ENCODE assay signal across 9 mouse cellular contexts in the genomic region with DNA sequence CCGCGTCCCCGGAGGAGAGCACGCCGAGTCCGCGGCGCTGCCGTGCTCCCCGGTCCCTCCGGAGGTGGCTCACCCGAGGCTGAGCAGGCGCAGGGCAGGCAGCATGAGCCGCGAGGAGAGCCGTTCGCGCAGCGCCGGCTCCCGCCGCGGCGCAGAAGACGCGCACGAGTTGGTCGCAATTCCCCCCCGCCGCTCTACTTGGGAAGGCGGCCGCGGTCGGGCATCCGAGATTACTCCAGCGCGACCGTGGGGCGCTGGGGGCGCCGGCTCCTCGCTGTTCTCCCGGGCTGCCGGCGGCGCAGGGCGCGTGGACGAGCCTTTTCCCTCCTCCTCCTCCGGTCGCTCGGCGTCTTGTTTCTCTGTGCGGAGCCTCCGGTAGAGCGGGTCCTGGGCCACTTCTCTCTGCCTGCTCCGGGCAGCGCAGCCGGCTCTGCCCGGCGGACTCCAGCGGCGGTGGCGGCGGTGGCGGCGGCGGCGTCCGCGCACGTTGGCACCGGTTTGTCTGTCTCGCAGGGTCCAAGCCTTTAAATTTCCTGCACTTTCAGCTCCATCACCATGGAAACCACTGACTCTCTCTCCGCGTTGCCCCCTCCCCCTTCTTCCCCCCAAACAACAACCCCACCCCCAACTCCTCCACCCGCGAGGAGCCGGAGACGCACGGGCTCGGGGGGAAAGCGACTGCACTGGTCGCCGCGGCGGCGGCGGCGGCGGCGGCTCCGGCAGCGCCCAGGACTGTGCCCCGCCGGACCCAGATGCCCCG. TPM values are rescaled to one million over a fixed set of nuclear protein-coding genes. Genes with fewer than 3 reads are reported as not detected.
DNase-seq lines count a peak whose midpoint lies in the region; ATAC-seq lines count a peak whose summit lies in the region.
"Had no signal": no experiment of that assay in that cellular context is flagged by ENCODE, and none has a peak within 500 bp of the region (broad histone marks: within the 10 kb centered on the region; RNA-seq: fewer than 3 reads in every experiment).

TSS of gene Nog (minus strand) at position 277 of the 760 bp plus-strand sequence.

- peak; percentile 90 for DNase-seq in heart, adult 11 months
- no peak for DNase-seq in heart, adult 8-10 months (ENCODE audit: low spot score)
- DNase-seq in embryo, embryonic 10 days (ENCODE audit: low spot score), result peak; percentile 75
- peak; percentile 39 to 51 for DNase-seq in gastrocnemius, postnatal 4 days (ENCODE audit: low spot score in 2 of 2)
- DNase-seq in urinary bladder, postnatal 14 days (ENCODE audit: low spot score), result peak; percentile 39

- peak within 1 kb of the TSS; percentile 58 for H3K9ac ChIP-seq in kidney, embryonic 15.5 days
- H3K9ac ChIP-seq in limb, embryonic 13.5 days, result peak within 1 kb of the TSS; percentile 82
- H3K9ac ChIP-seq in neural tube, embryonic 13.5 days, result peak within 1 kb of the TSS; percentile 81

- H3K27me3 ChIP-seq in kidney, embryonic 15.5 days, result peaks cover 49% of the 10 kb centered on the region
- peaks cover 45% of the 10 kb centered on the region for H3K27me3 ChIP-seq in limb, embryonic 13.5 days
- H3K27me3 ChIP-seq in neural tube, embryonic 13.5 days, result peaks cover 23% of the 10 kb centered on the region; the same call in 1 of the 2 replicates

- whole genome bisulfite sequencing in kidney, embryonic 15.5 days, result under 1% methylated on average over 78 of the region's 97 CpGs
- under 1% methylated on average over 87 of the region's 97 CpGs for WGBS in limb, embryonic 13.5 days
- under 1% methylated on average over 92 of the region's 97 CpGs for WGBS in neural tube, embryonic 13.5 days

- peak within 1 kb of the TSS; percentile 97 for H3K4me2 ChIP-seq in kidney, embryonic 15.5 days
- peak within 1 kb of the TSS; percentile 90 for H3K4me2 ChIP-seq in limb, embryonic 13.5 days (replicated peaks)
- H3K4me2 ChIP-seq in neural tube, embryonic 13.5 days, result peak within 1 kb of the TSS; percentile 96

- peak within 1 kb of the TSS; percentile 65 for H3K4me3 ChIP-seq in kidney, embryonic 15.5 days (replicated peaks)
- peak within 1 kb of the TSS; percentile 71 for H3K4me3 ChIP-seq in limb, embryonic 13.5 days
- peak within 1 kb of the TSS; percentile 69 for H3K4me3 ChIP-seq in neural tube, embryonic 13.5 days

- H3K36me3 ChIP-seq in kidney, embryonic 15.5 days, result no peaks in the 10 kb centered on the region
- no peaks in the 10 kb centered on the region for H3K36me3 ChIP-seq in limb, embryonic 13.5 days
- no peaks in the 10 kb centered on the region for H3K36me3 ChIP-seq in neural tube, embryonic 13.5 days

- peak; percentile 41; the same call in 1 of the 2 replicates for ATAC-seq in kidney, embryonic 15.5 days (replicated peaks; ENCODE audit: low FRiP score)
- ATAC-seq in limb, embryonic 13.5 days (ENCODE audit: low FRiP score, low read depth), result peak; percentile 49
- peak; percentile 54 for ATAC-seq in neural tube, embryonic 13.5 days (ENCODE audit: low read depth)

- H3K9me3 ChIP-seq in kidney, embryonic 15.5 days (replicated peaks), result peaks cover 4% of the 10 kb centered on the region; the same call in 1 of the 2 replicates
- no peaks in the 10 kb centered on the region for H3K9me3 ChIP-seq in limb, embryonic 13.5 days
- no peaks in the 10 kb centered on the region for H3K9me3 ChIP-seq in neural tube, embryonic 13.5 days

- peak within 1 kb of the TSS; percentile 79 for H3K27ac ChIP-seq in kidney, embryonic 15.5 days
- peak within 1 kb of the TSS; percentile 90 for H3K27ac ChIP-seq in limb, embryonic 13.5 days
- H3K27ac ChIP-seq in neural tube, embryonic 13.5 days (replicated peaks), result peak within 1 kb of the TSS; percentile 88

- H3K4me1 ChIP-seq in kidney, embryonic 15.5 days, result peaks cover 42% of the 10 kb centered on the region
- peaks cover 27% of the 10 kb centered on the region for H3K4me1 ChIP-seq in limb, embryonic 13.5 days
- peaks cover 36% of the 10 kb centered on the region for H3K4me1 ChIP-seq in neural tube, embryonic 13.5 days (replicated peaks)

RNA-seq across cellular contexts. Expression of gene Nog, which starts in this region (rescaled TPM):
- total RNA-seq in heart, adult 8-10 months (2022), result under 1 TPM in 3 of 4 experiments, not detected in 1; 0.19 to 0.52 (median 0.52) TPM
- total RNA-seq in gastrocnemius, postnatal 4 days (2021), result 1 to 10 TPM; 4.2 to 5.6 TPM
- 0.82 and 1.2 TPM in 2 replicates for polyA plus RNA-seq in kidney, embryonic 15.5 days (2015; fragmentation: Nextera tagmentation; extraction: Ambion mirVana)
- polyA plus RNA-seq in limb, embryonic 13.5 days (2015; fragmentation: Nextera tagmentation; extraction: Ambion mirVana), result 8.5 and 9.7 TPM in 2 replicates
- 2.6 and 3.4 TPM in 2 replicates for polyA plus RNA-seq in neural tube, embryonic 13.5 days (2015; fragmentation: Nextera tagmentation; extraction: Ambion mirVana)
- total RNA-seq: MEL had no signal
